Mouse (Mus musculus) forebrain, embryonic 12.5 days (tissue): ENCODE data around the gene Rasal2. TPM values are rescaled to one million over a fixed set of nuclear protein-coding genes. Genes with fewer than 3 reads are reported as not detected.
A peak's percentile ranks its signal among the peaks of the same experiment; 100 is the strongest.

Experiments used
- ATAC-seq: fragments of 200-750 bp; cut with Nextera tagmentation; 2 replicates; pipeline ENCODE4 v1.8.0; 2017; ENCODE audit warnings: moderate TSS enrichment; ENCODE audit not compliant: low FRiP score
- H3K27ac ChIP-seq: fragments of 300-500 bp; sonication (generic); 2 replicates; pipeline ENCODE4 v1.5.1; 2016; ENCODE audit warnings: mild to moderate bottlenecking
- H3K27me3 ChIP-seq: fragments of 300-500 bp; sonication (generic); 2 replicates; pipeline ENCODE4 v1.6.1; 2016; ENCODE audit warnings: mild to moderate bottlenecking
- H3K36me3 ChIP-seq: fragments of 300-500 bp; sonication (generic); replicated peaks from 2 replicates; pipeline ENCODE4 v1.6.1; 2016; ENCODE audit warnings: mild to moderate bottlenecking
- H3K4me1 ChIP-seq: fragments of 300-500 bp; sonication (generic); 2 replicates; pipeline ENCODE4 v1.6.1; 2016
- H3K4me2 ChIP-seq: fragments of 300-500 bp; sonication (generic); 2 replicates; pipeline ENCODE4 v1.6.1; 2016; ENCODE audit warnings: mild to moderate bottlenecking, moderate library complexity
- H3K4me3 ChIP-seq: fragments of 300-500 bp; sonication (generic); replicated peaks from 2 replicates; pipeline ENCODE4 v1.5.1; 2016; ENCODE audit warnings: mild to moderate bottlenecking
- H3K9ac ChIP-seq: fragments of 300-500 bp; sonication (generic); 2 replicates; pipeline ENCODE4 v1.6.1; 2016; ENCODE audit warnings: mild to moderate bottlenecking
- H3K9me3 ChIP-seq: fragments of 300-500 bp; sonication (generic); 2 replicates; pipeline ENCODE4 v1.6.1; 2016
- WGBS: fragments of 180-500 bp; shearing (Covaris S2); methylation state at CpG from one replicate; pipeline ENCODE4 v1.1.7; 2016; 5-methylcytosine and 5-hydroxymethylcytosine counted together
- polyA plus RNA-seq: library from polyadenylated mRNA; unstranded; fragments of >200 nt; fragmentation: Nextera tagmentation; extraction: Ambion mirVana; gene quantifications from 2 replicates; pipeline ENCODE4 v1.2.1, GENCODE M21; 2016

Gene Rasal2
- polyA plus RNA-seq, 1 experiment from 2014 or later, result 28.9 TPM

DNA sequence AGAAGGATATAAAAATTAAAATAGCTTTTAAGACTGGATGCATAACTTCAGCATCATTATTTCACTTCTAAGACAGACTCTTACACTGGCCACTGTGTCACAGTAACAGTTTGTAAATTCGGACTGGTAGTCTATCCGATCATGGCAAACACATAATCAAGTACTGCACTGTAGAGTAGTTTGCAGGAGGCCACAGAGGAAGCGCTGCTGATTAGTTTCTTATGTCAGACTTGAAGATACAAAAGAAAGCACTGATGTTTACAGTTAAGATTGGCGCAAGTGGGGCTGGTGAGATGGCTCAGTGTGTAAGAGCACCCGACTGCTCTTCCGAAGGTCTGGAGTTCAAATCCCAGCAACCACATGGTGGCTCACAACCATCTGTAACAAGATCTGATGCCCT is 187.4 kb downstream of the Rasal2 start:
- no peak overlapping the region for H3K27ac ChIP-seq
- H3K27me3 ChIP-seq, result no peaks in the 10 kb centered on the region
- H3K4me3 ChIP-seq, result no peak overlapping the region
- H3K4me2 ChIP-seq, result no peak overlapping the region
- H3K4me1 ChIP-seq, result 0 out of 2 replicates have a peak, but pooled peaks cover 3% of the 10 kb centered on the region
- H3K36me3 ChIP-seq, result no peaks in the 10 kb centered on the region
- no peak for ATAC-seq
- no peaks in the 10 kb centered on the region for H3K9me3 ChIP-seq
- H3K9ac ChIP-seq, result no peak overlapping the region
- 92% methylated on average over 6 of the region's 6 CpGs for WGBS

DNA sequence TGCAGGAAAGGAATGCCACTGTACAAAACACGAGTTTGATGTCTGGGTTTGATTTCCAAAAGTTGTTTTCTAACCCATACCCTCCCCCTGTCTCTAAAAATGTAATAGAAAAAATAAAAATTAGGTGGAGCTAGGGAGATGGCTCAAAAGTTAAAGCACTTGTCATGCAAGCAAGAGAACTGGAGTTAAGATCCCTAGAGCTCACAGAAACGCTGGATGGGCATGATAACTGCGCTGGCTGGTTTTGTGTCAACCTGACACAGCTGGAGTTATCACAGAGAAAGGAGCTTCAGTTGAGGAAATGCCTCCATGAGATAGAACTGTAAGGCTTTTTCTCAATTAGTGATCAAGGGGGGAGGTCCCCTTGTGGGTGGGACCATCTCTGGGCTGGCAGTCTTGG is 191.5 kb downstream of the Rasal2 start:
- H3K4me1 ChIP-seq, result no peaks in the 10 kb centered on the region
- H3K27me3 ChIP-seq, result no peaks in the 10 kb centered on the region
- no peak overlapping the region for H3K4me2 ChIP-seq
- ATAC-seq, result no peak
- no peaks in the 10 kb centered on the region for H3K36me3 ChIP-seq
- H3K9ac ChIP-seq, result no peak overlapping the region
- H3K4me3 ChIP-seq, result no peak overlapping the region
- H3K9me3 ChIP-seq, result no peaks in the 10 kb centered on the region
- 95% methylated on average over 3 of the region's 3 CpGs for WGBS
- H3K27ac ChIP-seq, result no peak overlapping the region

DNA sequence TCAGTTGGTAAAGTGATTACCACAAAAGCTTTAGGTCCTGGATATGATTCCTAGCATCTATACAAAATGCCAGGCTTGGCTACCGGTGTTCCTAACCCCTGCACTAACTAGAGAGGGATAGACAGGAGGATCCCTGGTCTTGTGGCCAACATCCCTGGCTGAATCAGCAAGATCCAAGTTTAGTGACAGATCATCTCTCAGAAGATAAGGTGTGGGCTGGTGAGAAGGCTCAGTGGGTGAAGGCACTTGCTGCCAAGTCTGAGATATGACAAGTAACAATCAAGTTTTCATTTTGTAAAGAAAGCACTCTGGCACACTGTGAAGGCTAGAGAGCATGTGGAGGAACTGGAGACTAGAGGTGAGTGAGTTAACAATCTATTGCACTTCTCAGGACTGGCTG is 191.9 kb downstream of the Rasal2 start:
- no peaks in the 10 kb centered on the region for H3K36me3 ChIP-seq
- no peak overlapping the region for H3K4me3 ChIP-seq
- no peaks in the 10 kb centered on the region for H3K9me3 ChIP-seq
- H3K9ac ChIP-seq, result no peak overlapping the region
- WGBS, result 93% methylated on average over 1 of the region's 1 CpGs
- no peak for ATAC-seq
- no peak overlapping the region for H3K4me2 ChIP-seq
- H3K4me1 ChIP-seq, result no peaks in the 10 kb centered on the region
- H3K27ac ChIP-seq, result no peak overlapping the region
- no peaks in the 10 kb centered on the region for H3K27me3 ChIP-seq

DNA sequence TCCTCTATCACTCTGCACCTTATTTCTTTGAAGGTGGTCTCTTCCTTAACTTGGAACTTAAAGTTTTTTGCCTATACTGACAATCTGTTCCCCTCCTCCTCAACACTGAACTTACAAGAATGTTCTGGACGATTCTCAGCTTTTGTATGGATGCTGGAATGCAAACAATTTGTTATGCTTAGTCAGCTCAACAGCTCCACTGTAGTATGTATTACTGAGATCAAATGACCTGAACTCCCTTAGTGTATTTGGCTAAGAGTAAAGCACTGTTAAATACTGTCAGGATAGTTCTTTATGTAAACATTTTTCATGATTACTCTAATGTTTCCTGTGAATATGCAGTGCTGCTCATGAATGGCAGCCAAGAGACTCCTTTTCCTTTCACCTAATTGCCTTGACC is 203.6 kb downstream of the Rasal2 start:
- no peak overlapping the region for H3K4me2 ChIP-seq
- H3K4me1 ChIP-seq, result no peaks in the 10 kb centered on the region; the same call in 1 of the 2 replicates
- no peak overlapping the region for H3K9ac ChIP-seq
- H3K9me3 ChIP-seq, result 0 out of 2 replicates have a peak, but pooled peaks cover 4% of the 10 kb centered on the region
- H3K36me3 ChIP-seq, result no peaks in the 10 kb centered on the region
- 22% methylated on average over 1 of the region's 1 CpGs for WGBS
- H3K27me3 ChIP-seq, result no peaks in the 10 kb centered on the region
- no peak overlapping the region for H3K27ac ChIP-seq
- H3K4me3 ChIP-seq, result no peak overlapping the region
- no peak for ATAC-seq

DNA sequence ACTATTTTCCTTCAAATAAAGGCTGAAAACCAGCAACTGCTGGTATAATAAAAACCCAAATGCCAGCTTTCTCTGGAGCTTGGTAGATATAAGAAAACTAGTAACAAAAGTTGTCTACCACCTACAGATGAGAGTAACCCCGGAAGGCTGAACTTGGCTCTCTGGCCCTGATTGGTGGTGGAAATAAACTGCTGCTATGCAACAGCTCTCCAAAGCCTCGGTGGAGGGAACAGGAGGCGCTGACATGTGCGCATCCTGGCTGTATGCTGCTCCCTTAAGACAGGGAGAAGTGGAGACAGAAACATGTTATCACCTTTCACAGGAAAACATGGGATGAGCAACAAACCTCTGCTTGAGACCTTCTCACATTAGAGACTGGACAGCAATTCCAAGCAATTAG is 206.7 kb downstream of the Rasal2 start:
- no peak overlapping the region for H3K9ac ChIP-seq
- H3K27ac ChIP-seq, result no peak overlapping the region
- no peak overlapping the region for H3K4me3 ChIP-seq
- WGBS, result 76% methylated on average over 4 of the region's 4 CpGs
- H3K4me1 ChIP-seq, result no peaks in the 10 kb centered on the region; the same call in 1 of the 2 replicates
- H3K27me3 ChIP-seq, result no peaks in the 10 kb centered on the region
- H3K9me3 ChIP-seq, result no peaks in the 10 kb centered on the region
- no peak for ATAC-seq
- no peak overlapping the region for H3K4me2 ChIP-seq
- no peaks in the 10 kb centered on the region for H3K36me3 ChIP-seq

DNA sequence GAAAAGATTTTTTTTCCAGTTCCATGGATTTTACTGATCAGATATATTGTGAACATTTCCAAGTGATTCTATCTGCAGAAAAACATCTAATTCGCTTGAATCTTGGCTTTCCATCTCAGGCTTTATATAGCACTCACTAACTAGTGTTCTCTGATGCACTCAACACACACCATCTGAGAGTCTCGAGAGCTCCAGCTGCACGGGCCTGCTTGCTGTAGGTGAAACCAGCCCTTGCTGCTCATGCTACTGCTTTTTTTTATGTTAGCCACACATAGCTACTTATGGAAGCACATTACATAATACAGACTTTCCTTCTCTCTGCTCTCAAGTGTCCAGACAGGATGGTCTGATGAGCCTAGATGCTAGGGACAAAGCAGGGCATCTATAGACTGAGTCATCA is 229.4 kb downstream of the Rasal2 start:
- Histone ChIP-seq H3K27ac (no peak overlapping the region), H3K9ac (no peak overlapping the region)

DNA sequence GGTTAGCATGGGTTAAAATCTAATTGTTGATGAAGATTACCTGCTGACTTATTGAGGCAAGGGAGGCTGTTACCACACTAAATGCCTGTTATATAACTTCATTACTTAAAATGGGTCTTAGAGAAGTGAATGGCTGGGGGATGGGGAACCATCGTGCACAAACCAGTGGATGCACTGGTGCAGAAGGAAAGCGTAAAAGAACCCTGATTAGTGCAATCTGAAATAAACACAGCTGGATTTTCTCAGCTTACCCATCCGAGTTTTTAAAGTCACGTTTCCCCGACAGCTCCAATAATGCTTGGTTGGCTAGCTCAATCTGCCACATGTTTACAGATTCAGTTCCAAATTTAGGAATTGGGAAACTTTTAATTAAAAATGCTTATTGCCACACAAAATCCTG is 230.0 kb downstream of the Rasal2 start:
- H3K27me3 ChIP-seq, result no peaks in the 10 kb centered on the region
- no peak overlapping the region for H3K4me3 ChIP-seq
- no peak overlapping the region for H3K9ac ChIP-seq
- no peak overlapping the region for H3K4me2 ChIP-seq
- H3K27ac ChIP-seq, result no peak overlapping the region
- no peaks in the 10 kb centered on the region for H3K9me3 ChIP-seq
- H3K36me3 ChIP-seq, result no peaks in the 10 kb centered on the region
- H3K4me1 ChIP-seq, result peaks cover 31% of the 10 kb centered on the region
- no peak for ATAC-seq
- WGBS, result 15% methylated on average over 5 of the region's 5 CpGs

More for the DNA sequence above, 229.4 kb downstream of the Rasal2 start:
- WGBS, result 37% methylated on average over 3 of the region's 3 CpGs
- no peak overlapping the region for H3K4me3 ChIP-seq
- H3K27me3 ChIP-seq, result no peaks in the 10 kb centered on the region
- no peaks in the 10 kb centered on the region for H3K9me3 ChIP-seq
- no peak overlapping the region for H3K4me2 ChIP-seq
- no peaks in the 10 kb centered on the region for H3K36me3 ChIP-seq
- no peak for ATAC-seq
- peaks cover 31% of the 10 kb centered on the region for H3K4me1 ChIP-seq

DNA sequence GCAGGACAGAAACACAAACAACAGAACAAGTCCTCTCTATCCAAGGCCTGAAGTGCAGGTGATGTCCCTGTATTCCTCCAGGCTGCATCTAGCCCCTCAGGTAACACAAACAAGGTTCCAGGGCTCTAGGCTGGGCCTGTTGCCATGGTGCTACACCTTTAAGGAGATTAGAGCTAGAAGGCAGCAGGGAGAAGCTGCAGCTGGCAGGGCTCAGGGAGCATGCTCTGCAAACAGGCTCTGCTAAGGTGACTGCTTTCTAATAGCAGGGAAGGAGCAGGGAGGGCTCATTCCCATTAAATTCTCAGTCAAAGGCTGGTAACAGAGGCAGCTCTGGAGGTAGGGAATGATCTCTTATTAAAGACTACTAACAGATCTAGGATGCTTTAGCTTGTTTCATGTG is 231.3 kb downstream of the Rasal2 start:
- Histone ChIP-seq H3K4me1 (peaks cover 31% of the 10 kb centered on the region), H3K4me3 (no peak overlapping the region), H3K9me3 (no peaks in the 10 kb centered on the region), H3K27me3 (no peaks in the 10 kb centered on the region), H3K27ac (0 out of 2 replicates have a peak overlapping the region, but pooled peaks have one; percentile 2), H3K9ac (no peak overlapping the region; the same call in 1 of the 2 replicates), H3K36me3 (no peaks in the 10 kb centered on the region), H3K4me2 (no peak overlapping the region)
- peak; percentile 58 for ATAC-seq

DNA sequence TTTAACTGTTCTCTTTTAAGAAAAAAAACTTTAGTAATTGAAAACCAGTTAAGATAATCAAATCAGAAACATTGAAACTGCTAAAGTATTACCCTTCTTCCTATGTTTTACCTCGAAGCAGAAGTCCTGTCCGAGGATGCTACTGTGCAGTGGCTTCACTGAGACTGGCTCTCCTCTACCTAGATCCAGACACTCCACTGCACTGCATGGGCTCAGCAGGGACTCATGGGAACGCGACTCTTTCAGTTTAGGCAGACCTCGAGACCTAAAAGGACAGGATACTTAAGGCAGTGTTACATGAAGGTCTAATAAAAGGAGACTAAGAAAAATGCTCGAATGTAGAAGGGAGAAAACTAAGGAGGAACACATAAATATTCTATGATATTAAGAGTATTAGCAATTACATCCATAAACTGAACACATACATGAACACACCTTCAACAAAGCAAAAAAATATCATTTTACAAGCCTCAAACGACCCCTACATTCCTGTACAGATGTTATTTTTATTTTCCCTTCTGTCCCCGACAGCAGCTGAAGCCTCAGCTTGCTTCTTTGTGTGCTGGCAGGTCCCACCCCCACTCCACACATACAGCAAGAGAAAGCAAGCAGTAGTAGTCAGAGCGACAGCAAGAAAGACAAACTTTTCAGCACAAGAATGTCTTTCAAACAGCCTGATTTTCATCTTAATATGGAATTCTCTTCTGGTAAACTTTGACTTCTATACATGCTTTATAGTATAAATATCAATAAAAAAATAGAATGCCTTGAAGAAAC is 233.2 kb downstream of the Rasal2 start:
- H3K36me3 ChIP-seq, result peaks cover 8% of the 10 kb centered on the region; the same call in 1 of the 2 replicates
- H3K4me1 ChIP-seq, result peaks cover 31% of the 10 kb centered on the region
- peak overlapping the region; percentile 39 for H3K4me2 ChIP-seq
- H3K4me3 ChIP-seq, result no peak overlapping the region
- no peak for ATAC-seq
- no peak overlapping the region for H3K9ac ChIP-seq
- no peaks in the 10 kb centered on the region for H3K9me3 ChIP-seq
- H3K27me3 ChIP-seq, result no peaks in the 10 kb centered on the region
- 20% methylated on average over 9 of the region's 9 CpGs for WGBS
- H3K27ac ChIP-seq, result no peak overlapping the region

DNA sequence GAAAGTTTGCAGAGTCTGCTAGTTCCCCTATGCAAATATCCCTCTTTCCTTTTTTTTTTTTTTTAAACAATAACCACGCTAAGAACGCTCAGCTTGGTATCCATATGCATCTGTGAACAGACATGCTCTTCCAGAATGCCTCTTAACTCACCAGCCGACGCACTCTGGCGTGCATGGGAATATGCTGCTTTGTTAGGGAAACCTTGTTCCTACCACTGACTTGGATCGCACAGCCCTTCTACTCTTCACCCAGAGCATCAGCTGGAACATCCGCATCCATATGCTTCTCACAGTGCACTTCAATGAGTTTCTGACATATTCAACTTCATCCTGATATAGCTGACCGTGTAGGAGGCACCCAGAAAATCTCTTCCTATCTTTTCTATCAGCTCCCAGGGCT is 243.1 kb downstream of the Rasal2 start:
- Histone ChIP-seq H3K4me2 (no peak overlapping the region), H3K4me3 (no peak overlapping the region), H3K36me3 (peaks cover 7% of the 10 kb centered on the region; the same call in 1 of the 2 replicates), H3K27ac (no peak overlapping the region), H3K9me3 (no peaks in the 10 kb centered on the region), H3K9ac (no peak overlapping the region), H3K4me1 (no peaks in the 10 kb centered on the region), H3K27me3 (no peaks in the 10 kb centered on the region)
- WGBS, result 94% methylated on average over 8 of the region's 8 CpGs
- ATAC-seq, result no peak

DNA sequence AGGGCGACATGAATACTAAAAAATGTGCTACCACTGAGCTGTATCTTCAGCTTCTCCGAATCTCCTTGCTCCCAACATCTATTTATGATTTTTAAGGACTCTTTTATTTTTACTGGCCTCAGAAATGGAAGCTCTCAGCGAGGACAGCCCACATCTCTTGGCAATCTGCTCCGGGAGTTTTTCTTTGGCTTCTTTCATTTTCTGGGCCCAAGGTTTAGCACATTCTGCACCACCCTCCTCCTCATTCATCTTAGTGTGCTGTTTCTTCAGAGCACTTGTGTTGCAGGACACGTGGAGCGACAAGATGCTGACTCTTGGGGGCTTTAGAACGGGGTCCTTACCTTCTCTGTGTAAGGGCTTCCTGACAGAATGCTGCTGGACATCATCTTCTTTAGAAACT is 243.5 kb downstream of the Rasal2 start:
- no peak overlapping the region for H3K4me3 ChIP-seq

DNA sequence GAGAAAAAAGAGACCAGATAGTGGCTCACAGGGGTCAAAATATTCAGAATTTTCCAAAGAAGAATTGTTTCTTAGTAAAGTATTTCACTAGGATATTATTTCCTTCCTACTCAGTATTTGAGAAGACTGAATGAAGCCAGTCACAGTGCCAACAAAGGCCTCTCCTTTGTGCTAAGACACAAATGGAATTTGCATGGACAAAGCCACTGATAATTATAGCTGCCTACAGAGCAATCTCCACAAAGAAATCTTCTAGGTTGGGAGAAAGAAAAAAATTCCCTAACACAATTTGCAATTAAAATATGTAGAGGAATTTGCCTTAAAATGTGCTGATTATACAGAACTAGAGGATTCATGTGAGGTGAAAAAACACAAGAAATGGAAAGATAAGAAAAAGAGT is 258.6 kb downstream of the Rasal2 start:
- Histone ChIP-seq H3K9me3 (no peaks in the 10 kb centered on the region), H3K4me1 (peaks cover 11% of the 10 kb centered on the region; the same call in 1 of the 2 replicates), H3K4me3 (no peak overlapping the region), H3K4me2 (no peak overlapping the region), H3K27ac (no peak overlapping the region), H3K9ac (no peak overlapping the region), H3K36me3 (peaks cover 12% of the 10 kb centered on the region), H3K27me3 (no peaks in the 10 kb centered on the region)
- no peak for ATAC-seq

More for the DNA sequence above, 243.5 kb downstream of the Rasal2 start:
- H3K9me3 ChIP-seq, result no peaks in the 10 kb centered on the region
- peaks cover 7% of the 10 kb centered on the region; the same call in 1 of the 2 replicates for H3K36me3 ChIP-seq
- H3K27me3 ChIP-seq, result no peaks in the 10 kb centered on the region
- no peak overlapping the region for H3K9ac ChIP-seq
- 93% methylated on average over 7 of the region's 7 CpGs for WGBS
- H3K4me1 ChIP-seq, result no peaks in the 10 kb centered on the region
- no peak overlapping the region for H3K27ac ChIP-seq
- no peak overlapping the region for H3K4me2 ChIP-seq
- no peak for ATAC-seq

DNA sequence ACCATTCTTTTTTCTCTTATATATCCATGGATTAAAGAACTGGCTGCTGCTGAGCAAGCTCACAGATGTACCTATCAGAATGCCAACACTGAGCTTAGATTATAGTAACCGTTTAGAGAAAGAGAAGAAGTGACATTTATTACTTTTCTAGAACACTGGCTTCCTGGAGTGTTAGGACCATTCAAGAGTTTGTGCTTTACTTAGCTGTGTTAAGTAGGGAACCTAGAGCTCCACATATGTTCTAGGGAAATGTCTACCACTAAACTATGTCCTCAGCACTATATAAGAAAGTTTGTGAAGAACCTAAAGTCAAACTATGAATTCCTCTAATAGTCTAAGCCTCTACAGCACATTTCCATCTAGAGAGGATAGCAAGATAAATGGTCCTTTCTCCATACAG is 262.3 kb downstream of the Rasal2 start:
- WGBS, result 86% methylated on average over 1 of the region's 1 CpGs
- no peak for ATAC-seq
- Histone ChIP-seq H3K27ac (no peak overlapping the region), H3K36me3 (peaks cover 16% of the 10 kb centered on the region), H3K9ac (no peak overlapping the region), H3K9me3 (no peaks in the 10 kb centered on the region), H3K4me1 (peaks cover 11% of the 10 kb centered on the region; the same call in 1 of the 2 replicates), H3K4me3 (no peak overlapping the region), H3K27me3 (no peaks in the 10 kb centered on the region), H3K4me2 (no peak overlapping the region)
